Mouse (Mus musculus) forebrain, embryonic 14.5 days (tissue): ENCODE measurements around the gene Ebf1. TPM values are rescaled to one million over a fixed set of nuclear protein-coding genes. Genes with fewer than 3 reads are reported as not detected.

Experiments
- ATAC-seq: fragments of 200-750 bp; cut with Nextera tagmentation; 2 replicates; pipeline ENCODE4 v1.8.0; 2017; ENCODE audit warnings: mild to moderate bottlenecking, moderate library complexity
- DNase-seq: peaks from one replicate; pipeline ENCODE4 v3.0.0-alpha.2; 2015; ENCODE audit warnings: low spot score
- H3K27ac ChIP-seq: fragments of 300-500 bp; sonication (generic); 2 replicates; pipeline ENCODE4 v1.5.1; 2014; ENCODE audit warnings: low read depth, mild to moderate bottlenecking, control low read depth, low read length, moderate library complexity
- H3K27me3 ChIP-seq: fragments of 300-500 bp; sonication (generic); replicated peaks from 2 replicates; pipeline ENCODE4 v1.6.1; 2014; ENCODE audit warnings: low read length, control low read depth, mixed read lengths; ENCODE audit not compliant: control insufficient read depth, insufficient read depth
- H3K36me3 ChIP-seq: fragments of 300-500 bp; sonication (generic); 2 replicates; pipeline ENCODE4 v1.6.1; 2014; ENCODE audit warnings: low read length, control low read depth; ENCODE audit not compliant: control insufficient read depth, insufficient read depth
- H3K4me1 ChIP-seq: fragments of 300-500 bp; sonication (generic); 2 replicates; pipeline ENCODE4 v1.6.1; 2014; ENCODE audit warnings: antibody characterized with exemption, low read length, control low read depth; ENCODE audit not compliant: control insufficient read depth, insufficient read depth
- H3K4me2 ChIP-seq: fragments of 300-500 bp; sonication (generic); 2 replicates; pipeline ENCODE4 v1.6.1; 2014; ENCODE audit warnings: mild to moderate bottlenecking, control low read depth, low read length
- H3K4me3 ChIP-seq: fragments of 300-500 bp; sonication (generic); 2 replicates; pipeline ENCODE4 v1.5.1; 2014; ENCODE audit warnings: low read depth, low read length, control low read depth
- H3K9ac ChIP-seq: fragments of 300-500 bp; sonication (generic); 2 replicates; pipeline ENCODE4 v1.6.1; 2014; ENCODE audit warnings: mild to moderate bottlenecking, low read length, control low read depth, moderate library complexity
- H3K9me3 ChIP-seq: fragments of 300-500 bp; sonication (generic); replicated peaks from 2 replicates; pipeline ENCODE4 v1.6.1; 2016; ENCODE audit warnings: low read length, control low read depth, mixed read lengths; ENCODE audit not compliant: control insufficient read depth
- WGBS: fragments of 180-500 bp; shearing (Covaris S2); extraction: QIAGEN DNeasy Blood & Tissue Kit; methylation state at CpG from one replicate; pipeline ENCODE4 v1.1.7; 2014; 5-methylcytosine and 5-hydroxymethylcytosine counted together
- polyA plus RNA-seq: library from polyadenylated mRNA; unstranded; fragments of >200 nt; fragmentation: Nextera tagmentation; extraction: Ambion mirVana; gene quantifications from 2 replicates; pipeline ENCODE4 v1.2.1, GENCODE M21; 2014

Ebf1 gene
- polyA plus RNA-seq, 1 experiment from 2014 or later: 30.7 TPM

- H3K9me3 ChIP-seq: no peaks in the 10 kb centered on the region
- no peaks in the 10 kb centered on the region for H3K36me3 ChIP-seq
- no peak overlapping the region for H3K4me2 ChIP-seq
- H3K27me3 ChIP-seq: no peaks in the 10 kb centered on the region
- H3K4me3 ChIP-seq: no peak overlapping the region
- no peak overlapping the region for H3K27ac ChIP-seq
- H3K9ac ChIP-seq: no peak overlapping the region
- peaks cover 3% of the 10 kb centered on the region; the same call in 1 of the 2 replicates for H3K4me1 ChIP-seq
- no peak for ATAC-seq
- 87% methylated on average over 6 of the region's 6 CpGs for WGBS
- no peak for DNase-seq
These were observed 92.8 kb downstream of the Ebf1 start for GRCm38 (mm10) chr11:44709869-44710460.

- DNase-seq (no peak), ATAC-seq (no peak)
- no peaks in the 10 kb centered on the region for H3K27me3 ChIP-seq
- H3K9me3 ChIP-seq: no peaks in the 10 kb centered on the region
- H3K4me1 ChIP-seq: peaks cover 3% of the 10 kb centered on the region; the same call in 1 of the 2 replicates
- H3K36me3 ChIP-seq: no peaks in the 10 kb centered on the region
- H3K9ac ChIP-seq: no peak overlapping the region
- no peak overlapping the region for H3K4me3 ChIP-seq
- H3K27ac ChIP-seq: no peak overlapping the region
- H3K4me2 ChIP-seq: no peak overlapping the region
These were observed 93.7 kb downstream of the Ebf1 start for GRCm38 (mm10) chr11:44710861-44711260.

- no peaks in the 10 kb centered on the region for H3K36me3 ChIP-seq
- H3K9ac ChIP-seq: no peak overlapping the region
- DNase-seq: no peak
- H3K9me3 ChIP-seq: no peaks in the 10 kb centered on the region
- H3K4me1 ChIP-seq: no peaks in the 10 kb centered on the region
- H3K4me3 ChIP-seq: no peak overlapping the region
- ATAC-seq: no peak
- H3K27ac ChIP-seq: no peak overlapping the region
- H3K4me2 ChIP-seq: no peak overlapping the region
- WGBS: 94% methylated on average over 5 of the region's 5 CpGs
- H3K27me3 ChIP-seq: no peaks in the 10 kb centered on the region
These were observed 97.1 kb downstream of the Ebf1 start for GRCm38 (mm10) chr11:44714188-44714587.

- no peaks in the 10 kb centered on the region for H3K4me1 ChIP-seq
- H3K36me3 ChIP-seq: no peaks in the 10 kb centered on the region
- no peaks in the 10 kb centered on the region for H3K9me3 ChIP-seq
- H3K4me3 ChIP-seq: no peak overlapping the region
- 49% methylated on average over 4 of the region's 4 CpGs for WGBS
- no peaks in the 10 kb centered on the region for H3K27me3 ChIP-seq
- H3K4me2 ChIP-seq: no peak overlapping the region
- ATAC-seq: no peak
- H3K27ac ChIP-seq: no peak overlapping the region
- no peak overlapping the region for H3K9ac ChIP-seq
- no peak for DNase-seq
These were observed 98.7 kb downstream of the Ebf1 start for GRCm38 (mm10) chr11:44715776-44716175.

- Histone ChIP-seq H3K27ac (no peak overlapping the region), H3K36me3 (no peaks in the 10 kb centered on the region), H3K9ac (no peak overlapping the region), H3K27me3 (no peaks in the 10 kb centered on the region), H3K4me3 (no peak overlapping the region), H3K9me3 (no peaks in the 10 kb centered on the region), H3K4me2 (no peak overlapping the region), H3K4me1 (no peaks in the 10 kb centered on the region)
- 49% methylated on average over 6 of the region's 6 CpGs for WGBS
- DNase-seq (no peak), ATAC-seq (no peak)
These were observed 99.8 kb downstream of the Ebf1 start for GRCm38 (mm10) chr11:44716928-44717327.

GRCm38 (mm10) chr11:44717636-44718035, 100.5 kb downstream of the Ebf1 start:
- no peak for DNase-seq
- H3K4me1 ChIP-seq: no peaks in the 10 kb centered on the region
- WGBS: 83% methylated on average over 7 of the region's 7 CpGs

GRCm38 (mm10) chr11:44721976-44722375, 104.9 kb downstream of the Ebf1 start:
- DNase-seq: no peak
- Histone ChIP-seq H3K4me3 (no peak overlapping the region), H3K27ac (no peak overlapping the region), H3K9me3 (no peaks in the 10 kb centered on the region), H3K9ac (no peak overlapping the region), H3K27me3 (no peaks in the 10 kb centered on the region), H3K4me2 (no peak overlapping the region), H3K4me1 (no peaks in the 10 kb centered on the region), H3K36me3 (no peaks in the 10 kb centered on the region)
- WGBS: 88% methylated on average over 4 of the region's 4 CpGs
- no peak for ATAC-seq

More at GRCm38 (mm10) chr11:44717636-44718035, 100.5 kb downstream of the Ebf1 start:
- ATAC-seq: no peak
- no peak overlapping the region for H3K4me2 ChIP-seq
- no peak overlapping the region for H3K4me3 ChIP-seq
- no peak overlapping the region for H3K27ac ChIP-seq
- H3K9ac ChIP-seq: no peak overlapping the region
- H3K9me3 ChIP-seq: no peaks in the 10 kb centered on the region
- no peaks in the 10 kb centered on the region for H3K27me3 ChIP-seq
- no peaks in the 10 kb centered on the region for H3K36me3 ChIP-seq

GRCm38 (mm10) chr11:44723950-44724502, 106.9 kb downstream of the Ebf1 start:
- Histone ChIP-seq H3K4me3 (no peak overlapping the region), H3K4me1 (no peaks in the 10 kb centered on the region), H3K36me3 (no peaks in the 10 kb centered on the region), H3K27ac (no peak overlapping the region), H3K4me2 (no peak overlapping the region), H3K9ac (no peak overlapping the region), H3K9me3 (no peaks in the 10 kb centered on the region), H3K27me3 (no peaks in the 10 kb centered on the region)
- WGBS: 89% methylated on average over 6 of the region's 6 CpGs
- DNase-seq (no peak), ATAC-seq (no peak)

GRCm38 (mm10) chr11:44725732-44726131, 108.6 kb downstream of the Ebf1 start:
- H3K9ac ChIP-seq: no peak overlapping the region
- ATAC-seq (no peak), DNase-seq (no peak)
- no peak overlapping the region for H3K27ac ChIP-seq
- no peaks in the 10 kb centered on the region for H3K27me3 ChIP-seq
- H3K4me1 ChIP-seq: no peaks in the 10 kb centered on the region
- no peak overlapping the region for H3K4me3 ChIP-seq
- H3K9me3 ChIP-seq: no peaks in the 10 kb centered on the region
- H3K36me3 ChIP-seq: no peaks in the 10 kb centered on the region
- 91% methylated on average over 5 of the region's 5 CpGs for WGBS
- H3K4me2 ChIP-seq: no peak overlapping the region
